Mouse (Mus musculus): ENCODE data around the gene Slc5a8. TPM values are rescaled to one million over a fixed set of nuclear protein-coding genes. Genes with fewer than 3 reads are reported as not detected.

Slc5a8 gene
- polyA plus RNA-seq, 1 experiment from 2014 or later, result not detected

DNA sequence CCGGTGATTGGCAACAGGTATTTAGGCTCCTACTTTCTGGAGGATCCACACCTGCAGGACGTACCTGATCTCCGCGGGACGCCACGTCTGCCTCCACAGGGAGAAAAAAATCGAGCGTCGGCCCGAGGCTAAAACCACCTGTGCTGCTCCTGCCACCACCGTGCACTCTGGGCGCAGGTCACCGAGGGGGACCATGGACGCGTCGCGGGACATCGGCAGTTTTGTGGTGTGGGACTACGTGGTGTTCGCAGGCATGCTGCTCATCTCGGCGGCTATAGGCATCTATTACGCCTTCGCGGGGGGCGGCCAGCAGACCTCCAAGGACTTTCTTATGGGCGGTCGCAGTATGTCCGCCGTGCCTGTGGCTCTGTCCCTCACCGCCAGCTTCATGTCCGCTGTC, 322 bp downstream of the Slc5a8 start:
- DNase-seq, result no peak
- Histone ChIP-seq H3K9ac (no peak overlapping the region), H3K4me3 (replicated peaks) (no peak overlapping the region), H3K9me3 (replicated peaks) (no peaks in the 10 kb centered on the region), H3K27me3 (peaks cover 30% of the 10 kb centered on the region), H3K27ac (no peak overlapping the region), H3K4me2 (peak overlapping the region; percentile 34), H3K36me3 (no peaks in the 10 kb centered on the region), H3K4me1 (replicated peaks) (no peaks in the 10 kb centered on the region)
- ATAC-seq (ENCODE audit: low read depth), result no peak
- WGBS (ENCODE audit: insufficient replicate concordance), result 5% methylated on average over 32 of the region's 32 CpGs

DNA sequence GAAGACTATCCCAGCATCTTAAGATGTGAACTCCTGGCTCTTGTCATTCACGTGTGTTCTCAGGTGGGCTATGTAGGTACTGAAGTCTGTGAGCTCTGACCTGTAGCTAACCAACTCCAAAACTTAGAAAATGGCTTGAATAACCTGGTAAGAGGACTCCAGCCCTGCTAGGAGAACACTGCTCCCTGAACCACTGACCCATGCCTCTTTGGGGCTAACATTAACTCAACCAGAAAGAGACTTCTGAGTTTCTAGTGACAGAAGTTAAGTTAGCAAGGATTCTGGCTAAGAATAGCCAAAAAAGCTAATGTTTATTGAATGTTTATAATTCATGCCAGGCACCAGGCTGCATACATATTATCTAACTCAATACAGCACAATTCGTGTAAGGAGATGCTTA, 2.6 kb downstream of the Slc5a8 start:
- ATAC-seq (ENCODE audit: low read depth) (no peak), DNase-seq (no peak)
- no peaks in the 10 kb centered on the region for H3K4me1 ChIP-seq (replicated peaks)
- no peak overlapping the region for H3K4me2 ChIP-seq
- 31% methylated on average over 2 of the region's 2 CpGs for WGBS (ENCODE audit: insufficient replicate concordance)
- H3K9me3 ChIP-seq (replicated peaks), result no peaks in the 10 kb centered on the region
- peaks cover 30% of the 10 kb centered on the region for H3K27me3 ChIP-seq
- no peak overlapping the region for H3K4me3 ChIP-seq (replicated peaks)
- no peaks in the 10 kb centered on the region for H3K36me3 ChIP-seq
- H3K9ac ChIP-seq, result no peak overlapping the region
- no peak overlapping the region for H3K27ac ChIP-seq

DNA sequence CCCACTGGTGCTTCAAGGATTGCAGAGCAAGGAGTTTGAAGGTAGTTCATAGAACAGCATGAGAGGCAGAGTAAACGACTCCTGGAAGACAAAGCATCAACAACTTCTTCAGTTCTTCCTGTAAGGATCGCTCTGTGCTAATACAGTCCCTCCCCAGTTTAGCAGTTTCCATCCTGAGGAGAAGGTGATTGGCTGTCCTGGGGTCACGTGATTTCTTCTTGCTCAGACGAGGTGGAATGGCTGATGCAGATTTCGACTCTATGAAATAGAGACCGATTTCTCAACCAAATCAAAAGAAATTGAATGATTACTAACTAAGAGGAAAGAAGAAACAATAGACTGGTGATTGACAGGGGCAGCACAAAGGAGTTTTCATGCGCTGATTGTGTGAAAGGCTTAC, 5.6 kb downstream of the Slc5a8 start:
- Histone ChIP-seq H3K9ac (no peak overlapping the region), H3K4me2 (no peak overlapping the region), H3K4me1 (replicated peaks) (no peaks in the 10 kb centered on the region), H3K36me3 (no peaks in the 10 kb centered on the region), H3K4me3 (replicated peaks) (no peak overlapping the region), H3K9me3 (replicated peaks) (no peaks in the 10 kb centered on the region), H3K27ac (no peak overlapping the region), H3K27me3 (peaks cover 11% of the 10 kb centered on the region)
- no peak for DNase-seq
- ATAC-seq (ENCODE audit: low read depth), result no peak
- WGBS (ENCODE audit: insufficient replicate concordance), result 59% methylated on average over 7 of the region's 7 CpGs

DNA sequence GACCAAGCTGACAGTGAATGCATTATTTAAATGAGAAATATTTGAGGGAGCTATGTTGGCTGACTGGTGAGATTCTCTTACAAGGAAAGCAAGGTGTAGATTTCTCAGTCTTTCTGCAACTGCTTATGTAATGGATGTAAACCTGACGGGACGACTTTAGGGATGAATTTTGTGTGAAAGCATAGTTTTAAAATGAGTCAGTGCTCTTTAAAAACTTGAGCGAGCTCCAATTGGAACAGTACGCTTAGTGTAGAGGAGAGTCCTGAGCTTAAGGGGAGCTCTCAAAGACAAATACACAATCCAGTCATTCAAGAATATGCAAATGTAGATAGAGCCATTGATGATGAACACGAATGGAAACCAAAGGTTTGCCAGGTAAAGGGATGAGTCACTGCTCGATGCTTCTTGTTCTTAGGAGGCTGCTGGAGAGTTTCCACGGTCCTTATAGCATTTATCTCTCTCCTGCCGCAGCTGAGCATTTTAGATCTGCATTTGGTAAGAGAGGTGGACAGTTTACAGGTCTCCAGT, 6.8 kb downstream of the Slc5a8 start:
- 0 out of 2 replicates have a peak, but pooled peaks cover under 1% of the 10 kb centered on the region for H3K27me3 ChIP-seq
- H3K9ac ChIP-seq, result no peak overlapping the region
- no peaks in the 10 kb centered on the region for H3K9me3 ChIP-seq (replicated peaks)
- no peak overlapping the region for H3K27ac ChIP-seq
- ATAC-seq (ENCODE audit: low read depth) (no peak), DNase-seq (no peak)
- 64% methylated on average over 8 of the region's 8 CpGs for WGBS (ENCODE audit: insufficient replicate concordance)
- H3K36me3 ChIP-seq, result no peaks in the 10 kb centered on the region
- H3K4me2 ChIP-seq, result no peak overlapping the region
- H3K4me3 ChIP-seq (replicated peaks), result no peak overlapping the region
- no peaks in the 10 kb centered on the region for H3K4me1 ChIP-seq (replicated peaks)

DNA sequence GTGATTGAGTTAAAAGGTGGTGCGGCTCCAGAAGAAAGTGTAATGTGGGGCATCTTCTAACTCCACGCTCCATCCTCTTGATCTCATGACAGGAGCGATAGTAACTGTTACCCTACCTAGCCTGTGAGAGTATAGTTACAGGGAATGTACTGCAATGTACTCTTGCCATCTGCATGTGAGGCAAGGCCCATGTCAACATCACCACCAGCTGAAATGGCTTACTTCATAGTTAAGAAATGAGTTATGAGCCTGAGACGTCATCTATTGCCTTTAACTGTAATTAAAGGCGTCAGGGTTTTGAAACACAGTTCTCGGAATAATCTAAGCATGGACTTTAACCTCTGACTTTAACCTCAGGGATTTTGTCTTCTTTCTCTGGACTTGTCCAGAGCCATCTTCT, 11.2 kb downstream of the Slc5a8 start:
- H3K4me3 ChIP-seq (replicated peaks), result no peak overlapping the region
- no peak for DNase-seq
- H3K9me3 ChIP-seq (replicated peaks), result no peaks in the 10 kb centered on the region
- H3K27ac ChIP-seq, result no peak overlapping the region
- no peaks in the 10 kb centered on the region for H3K27me3 ChIP-seq
- no peak overlapping the region for H3K4me2 ChIP-seq
- no peak overlapping the region for H3K9ac ChIP-seq
- H3K4me1 ChIP-seq (replicated peaks), result no peaks in the 10 kb centered on the region
- no peaks in the 10 kb centered on the region for H3K36me3 ChIP-seq
- WGBS (ENCODE audit: insufficient replicate concordance), result 62% methylated on average over 6 of the region's 6 CpGs
- ATAC-seq (ENCODE audit: low read depth), result no peak

DNA sequence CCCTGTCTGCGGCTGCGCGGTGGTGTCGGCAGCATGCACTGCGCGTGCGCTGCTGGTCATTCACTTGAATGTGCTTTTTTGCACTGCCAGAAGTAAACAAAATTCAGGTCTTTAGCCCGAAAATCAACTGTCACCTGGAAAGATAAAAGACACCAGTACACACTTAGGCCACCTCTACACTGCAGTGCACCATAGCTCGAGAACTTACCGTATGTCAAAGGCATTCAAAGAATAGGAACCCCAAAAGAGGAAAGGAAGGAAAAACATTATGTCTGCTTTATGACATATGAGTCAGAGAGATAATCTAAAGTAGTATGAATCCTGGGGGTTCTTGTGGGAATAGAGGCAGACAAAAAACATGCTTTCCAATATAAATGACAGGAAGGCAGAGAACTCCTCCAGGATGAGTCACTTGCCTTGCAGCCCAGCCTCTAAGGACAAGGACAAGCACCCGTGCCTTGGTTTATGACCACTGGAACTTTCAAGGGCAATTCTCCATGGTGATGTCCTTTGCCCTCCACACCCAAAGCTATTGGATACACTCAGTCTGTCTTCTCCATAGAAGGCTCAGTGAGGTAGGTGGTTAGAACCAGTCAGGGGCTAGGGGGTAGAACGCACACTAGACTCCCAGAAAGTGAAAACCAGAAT, 64.0 kb downstream of the Slc5a8 start:
- no peak overlapping the region for H3K4me3 ChIP-seq (replicated peaks)
- no peak overlapping the region for H3K4me2 ChIP-seq
- H3K4me1 ChIP-seq (replicated peaks), result no peaks in the 10 kb centered on the region
- 70% methylated on average over 12 of the region's 12 CpGs for WGBS (ENCODE audit: insufficient replicate concordance)
- no peak overlapping the region for H3K9ac ChIP-seq
- ATAC-seq (ENCODE audit: low read depth) (no peak), DNase-seq (no peak)
- no peaks in the 10 kb centered on the region for H3K36me3 ChIP-seq
- H3K27ac ChIP-seq, result no peak overlapping the region
- 0 out of 2 replicates have a peak, but pooled peaks cover 3% of the 10 kb centered on the region for H3K9me3 ChIP-seq (replicated peaks)
- H3K27me3 ChIP-seq, result no peaks in the 10 kb centered on the region

GRCm38 (mm10) chr10:88950297-88950653, 64.5 kb downstream of the Slc5a8 start:
- H3K4me2 ChIP-seq, result no peak overlapping the region
- H3K9ac ChIP-seq, result no peak overlapping the region
- H3K27me3 ChIP-seq, result no peaks in the 10 kb centered on the region
- H3K4me1 ChIP-seq (replicated peaks), result no peaks in the 10 kb centered on the region
- H3K27ac ChIP-seq, result no peak overlapping the region
- no peak for ATAC-seq (ENCODE audit: low read depth)
- no peak for DNase-seq
- 59% methylated on average over 4 of the region's 4 CpGs for WGBS (ENCODE audit: insufficient replicate concordance)
- H3K4me3 ChIP-seq (replicated peaks), result no peak overlapping the region
- 0 out of 2 replicates have a peak, but pooled peaks cover 3% of the 10 kb centered on the region for H3K9me3 ChIP-seq (replicated peaks)
- no peaks in the 10 kb centered on the region for H3K36me3 ChIP-seq

- Histone ChIP-seq H3K27ac (no peak overlapping the region), H3K9ac (no peak overlapping the region), H3K4me3 (replicated peaks) (no peak overlapping the region), H3K4me1 (replicated peaks) (no peaks in the 10 kb centered on the region), H3K27me3 (no peaks in the 10 kb centered on the region), H3K9me3 (replicated peaks) (no peaks in the 10 kb centered on the region), H3K36me3 (no peaks in the 10 kb centered on the region), H3K4me2 (no peak overlapping the region)
- 51% methylated on average over 5 of the region's 5 CpGs for WGBS (ENCODE audit: insufficient replicate concordance)
- ATAC-seq (ENCODE audit: low read depth), result no peak
- no peak for DNase-seq
These were observed 75.0 kb downstream of the Slc5a8 start for GRCm38 (mm10) chr10:88960791-88961190.

- Histone ChIP-seq H3K9ac (no peak overlapping the region), H3K9me3 (replicated peaks) (peaks cover 4% of the 10 kb centered on the region; the same call in 1 of the 2 replicates), H3K4me2 (no peak overlapping the region), H3K27me3 (no peaks in the 10 kb centered on the region), H3K36me3 (no peaks in the 10 kb centered on the region), H3K4me3 (replicated peaks) (no peak overlapping the region), H3K4me1 (replicated peaks) (no peaks in the 10 kb centered on the region), H3K27ac (no peak overlapping the region)
- 77% methylated on average over 5 of the region's 5 CpGs for WGBS (ENCODE audit: insufficient replicate concordance)
- ATAC-seq (ENCODE audit: low read depth), result no peak
- no peak for DNase-seq
These were observed 82.8 kb downstream of the Slc5a8 start for GRCm38 (mm10) chr10:88968586-88968985.

DNA sequence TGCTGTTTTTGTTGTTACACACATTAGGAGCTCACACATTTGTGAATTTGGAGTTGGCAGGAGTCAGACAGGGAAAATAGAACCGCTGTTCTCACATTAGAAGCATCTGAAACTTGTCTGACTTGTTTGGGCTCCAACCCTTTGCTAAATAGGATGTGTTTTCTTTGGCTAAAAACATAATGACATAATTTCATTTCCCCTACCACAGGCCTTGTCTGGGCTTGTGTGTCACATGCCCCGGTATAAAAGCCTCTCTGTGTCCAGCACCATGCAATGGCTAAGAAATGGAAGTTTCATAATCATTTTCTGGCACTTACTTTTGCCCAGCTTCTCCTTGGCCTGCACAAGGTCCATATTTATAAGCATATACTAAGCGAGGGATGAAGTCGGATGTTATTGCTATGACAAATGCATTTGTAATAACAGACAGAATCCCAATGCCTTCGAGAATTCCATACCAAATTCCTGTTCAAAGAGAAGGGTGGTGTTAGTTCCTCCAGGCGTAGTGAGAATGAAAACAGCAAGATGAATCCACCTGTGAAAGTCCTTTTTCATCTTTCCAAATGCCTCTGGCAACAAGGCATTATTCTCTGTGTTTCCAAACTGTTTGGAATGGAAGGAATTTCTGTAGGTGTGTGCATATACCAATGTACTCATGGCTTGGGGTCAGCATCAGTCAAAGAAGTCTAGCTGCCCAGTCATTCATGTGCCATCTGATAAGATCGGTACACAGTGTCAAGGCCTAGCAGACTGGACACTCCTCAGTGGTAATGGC, 85.3 kb downstream of the Slc5a8 start:
- Histone ChIP-seq H3K4me1 (replicated peaks) (no peaks in the 10 kb centered on the region), H3K9me3 (replicated peaks) (peaks cover 4% of the 10 kb centered on the region; the same call in 1 of the 2 replicates), H3K4me3 (replicated peaks) (no peak overlapping the region), H3K36me3 (no peaks in the 10 kb centered on the region), H3K4me2 (no peak overlapping the region), H3K9ac (no peak overlapping the region), H3K27me3 (no peaks in the 10 kb centered on the region), H3K27ac (no peak overlapping the region)
- DNase-seq (no peak), ATAC-seq (ENCODE audit: low read depth) (no peak)
- WGBS (ENCODE audit: insufficient replicate concordance), result 57% methylated on average over 7 of the region's 7 CpGs

DNA sequence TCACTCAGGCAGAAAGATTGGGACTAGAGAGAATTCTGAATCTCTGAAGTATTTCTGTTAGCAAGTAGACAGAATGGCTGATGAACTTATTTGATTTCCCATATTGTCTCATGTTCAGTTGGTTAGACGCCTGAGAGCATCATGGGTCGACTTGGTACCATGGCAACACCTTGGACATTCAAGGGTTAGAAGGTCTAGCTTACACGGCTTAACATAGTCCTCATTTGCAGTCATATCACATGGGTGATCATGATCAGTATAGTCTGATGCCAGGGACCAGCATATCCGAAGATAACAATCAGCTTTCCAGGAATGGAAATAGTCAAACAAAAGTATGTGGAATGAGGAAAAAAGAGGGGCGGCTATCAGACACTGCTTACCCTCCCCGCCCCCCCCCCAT, 93.1 kb downstream of the Slc5a8 start:
- H3K9me3 ChIP-seq (replicated peaks), result no peaks in the 10 kb centered on the region
- H3K36me3 ChIP-seq, result no peaks in the 10 kb centered on the region
- no peak overlapping the region for H3K4me2 ChIP-seq
- H3K27ac ChIP-seq, result no peak overlapping the region
- no peak for DNase-seq
- ATAC-seq (ENCODE audit: low read depth), result no peak
- no peak overlapping the region for H3K4me3 ChIP-seq (replicated peaks)
- WGBS (ENCODE audit: insufficient replicate concordance), result 62% methylated on average over 6 of the region's 6 CpGs
- no peaks in the 10 kb centered on the region for H3K27me3 ChIP-seq
- no peak overlapping the region for H3K9ac ChIP-seq
- H3K4me1 ChIP-seq (replicated peaks), result no peaks in the 10 kb centered on the region

Measured in liver, embryonic 13.5 days (tissue).